Mouse (Mus musculus): ENCODE measurements at regions not wholly inside any gene's neighbourhood (a gene's known extent, or its start where the extent isn't known, plus 50 kb on each side); places are given as distances from the start of the nearest gene placed in this dataset.
A peak's percentile ranks its signal among the peaks of the same experiment; 100 is the strongest.

DNA sequence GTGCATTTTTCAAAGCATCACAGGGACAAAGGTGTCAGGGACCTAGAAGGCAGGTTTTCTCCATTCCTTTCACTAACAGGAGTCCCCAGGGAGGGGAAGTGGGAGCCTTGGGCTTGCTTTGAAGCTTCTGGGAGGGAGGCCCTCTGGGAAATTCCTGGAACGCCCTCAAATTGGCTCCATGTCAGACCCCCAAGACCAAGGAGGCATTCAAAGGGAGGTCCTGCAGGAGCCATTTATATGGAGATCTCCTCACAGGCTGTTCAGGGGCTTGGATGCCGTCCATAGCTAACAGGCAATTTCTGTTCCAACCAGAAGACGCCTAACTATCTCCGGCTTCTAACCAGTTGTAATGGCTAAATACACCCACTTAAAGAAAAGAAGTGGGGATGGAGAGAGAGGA, 70.4 kb downstream of the Mycn start:
- H3K9ac ChIP-seq (ENCODE audit: low read depth, low read length), result no peak overlapping the region
- no peak for ATAC-seq

DNA sequence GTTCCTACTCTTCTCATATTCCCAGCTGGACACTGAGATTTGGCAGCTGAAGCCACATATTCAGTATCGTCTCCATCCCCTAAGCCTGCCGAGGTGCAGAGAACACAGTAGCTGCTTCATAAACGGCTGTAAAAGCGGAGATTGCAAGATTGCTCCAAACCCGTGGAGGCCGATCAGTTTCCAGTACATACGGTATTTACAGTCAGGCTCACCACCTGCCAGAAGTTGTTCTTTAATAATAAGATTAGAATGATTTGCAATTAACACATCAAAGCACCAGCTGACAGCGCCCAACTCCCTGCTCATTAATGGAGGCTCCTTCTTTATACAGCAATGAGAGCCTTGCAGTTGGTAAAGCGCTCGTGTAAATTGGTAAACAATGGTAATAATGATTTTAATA, 75.1 kb downstream of the Mycn start:
- Histone ChIP-seq H3K9ac (ENCODE audit: low read depth, low read length) (no peak overlapping the region), H3K9me3 (ENCODE audit: control insufficient read depth) (no peaks in the 10 kb centered on the region), H3K4me3 (ENCODE audit: low read depth, low read length) (no peak overlapping the region), H3K4me2 (replicated peaks; ENCODE audit: low read depth) (peak overlapping the region; percentile 17; the same call in 1 of the 2 replicates), H3K27me3 (replicated peaks; ENCODE audit: control insufficient read depth, insufficient read depth, low read length) (no peaks in the 10 kb centered on the region), H3K4me1 (replicated peaks; ENCODE audit: control insufficient read depth, insufficient read depth, low read length) (no peaks in the 10 kb centered on the region), H3K27ac (ENCODE audit: low read depth, low read length) (no peak overlapping the region), H3K36me3 (ENCODE audit: control insufficient read depth, insufficient read depth) (no peaks in the 10 kb centered on the region)
- no peak for TF ChIP-seq CTCF (IDR thresholded peaks at IDR 0.05; ENCODE audit: low read depth)
- no peak for ATAC-seq
- 53% methylated on average over 10 of the region's 10 CpGs for WGBS

More for the DNA sequence above, 70.4 kb downstream of the Mycn start:
- Histone ChIP-seq H3K27ac (ENCODE audit: low read depth, low read length) (no peak overlapping the region), H3K27me3 (replicated peaks; ENCODE audit: control insufficient read depth, insufficient read depth, low read length) (no peaks in the 10 kb centered on the region), H3K4me2 (replicated peaks; ENCODE audit: low read depth) (no peak overlapping the region), H3K9me3 (ENCODE audit: control insufficient read depth) (no peaks in the 10 kb centered on the region), H3K4me1 (replicated peaks; ENCODE audit: control insufficient read depth, insufficient read depth, low read length) (peaks cover 6% of the 10 kb centered on the region; the same call in 1 of the 2 replicates), H3K36me3 (ENCODE audit: control insufficient read depth, insufficient read depth) (no peaks in the 10 kb centered on the region), H3K4me3 (ENCODE audit: low read depth, low read length) (no peak overlapping the region)
- no peak for TF ChIP-seq CTCF (IDR thresholded peaks at IDR 0.05; ENCODE audit: low read depth)
- WGBS, result 73% methylated on average over 4 of the region's 4 CpGs

DNA sequence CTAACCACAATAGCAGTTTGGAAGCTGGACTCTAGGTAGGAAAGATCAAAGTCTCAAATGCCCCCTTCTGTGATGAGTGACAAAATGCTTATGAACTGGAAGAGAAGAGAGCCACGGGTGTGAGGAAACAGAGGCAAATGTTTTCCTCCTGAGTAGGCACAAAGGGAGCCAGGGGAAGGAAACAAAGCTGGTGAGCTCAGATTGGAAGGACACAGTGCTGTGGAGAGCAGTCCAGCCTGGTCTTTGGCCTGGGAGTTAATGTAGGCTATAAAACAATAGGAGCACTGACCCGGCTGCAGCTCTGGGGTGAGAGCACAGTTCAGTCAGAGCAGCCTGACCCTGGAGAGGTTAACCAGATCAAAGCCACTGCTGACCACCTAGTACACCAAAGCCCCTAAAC, 91.0 kb downstream of the Mycn start:
- 41% methylated on average over 2 of the region's 2 CpGs for WGBS

DNA sequence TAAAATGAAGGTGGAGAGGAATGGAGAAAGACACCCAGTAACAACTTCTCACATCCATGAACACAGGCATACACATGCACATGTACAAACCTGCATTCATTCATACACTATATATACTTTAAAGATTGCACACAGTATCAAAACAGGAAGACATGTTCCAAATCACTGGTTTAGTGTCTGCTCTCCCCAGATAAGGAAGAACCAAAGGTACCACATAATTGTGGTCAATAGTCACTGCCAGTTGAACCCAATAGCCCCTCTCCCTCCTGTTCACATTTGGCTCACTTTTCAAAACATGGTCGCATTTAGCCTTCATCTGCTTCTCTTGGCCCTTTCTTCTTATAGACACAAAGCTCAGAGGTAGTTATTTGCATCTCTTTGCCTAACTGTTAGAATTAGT, 95.0 kb downstream of the Mycn start:
- Histone ChIP-seq H3K4me1 (replicated peaks; ENCODE audit: control insufficient read depth, insufficient read depth, low read length) (no peaks in the 10 kb centered on the region), H3K9ac (ENCODE audit: low read depth, low read length) (no peak overlapping the region), H3K27me3 (replicated peaks; ENCODE audit: control insufficient read depth, insufficient read depth, low read length) (no peaks in the 10 kb centered on the region), H3K9me3 (ENCODE audit: control insufficient read depth) (no peaks in the 10 kb centered on the region), H3K27ac (ENCODE audit: low read depth, low read length) (no peak overlapping the region), H3K36me3 (ENCODE audit: control insufficient read depth, insufficient read depth) (no peaks in the 10 kb centered on the region), H3K4me3 (ENCODE audit: low read depth, low read length) (no peak overlapping the region), H3K4me2 (replicated peaks; ENCODE audit: low read depth) (no peak overlapping the region)
- TF ChIP-seq CTCF (IDR thresholded peaks at IDR 0.05; ENCODE audit: low read depth), result no peak
- WGBS, result 76% methylated on average over 1 of the region's 1 CpGs
- ATAC-seq, result no peak

More for the DNA sequence above, 91.0 kb downstream of the Mycn start:
- Histone ChIP-seq H3K27ac (ENCODE audit: low read depth, low read length) (no peak overlapping the region), H3K27me3 (replicated peaks; ENCODE audit: control insufficient read depth, insufficient read depth, low read length) (no peaks in the 10 kb centered on the region), H3K4me2 (replicated peaks; ENCODE audit: low read depth) (no peak overlapping the region), H3K36me3 (ENCODE audit: control insufficient read depth, insufficient read depth) (no peaks in the 10 kb centered on the region), H3K9ac (ENCODE audit: low read depth, low read length) (no peak overlapping the region), H3K4me3 (ENCODE audit: low read depth, low read length) (no peak overlapping the region), H3K4me1 (replicated peaks; ENCODE audit: control insufficient read depth, insufficient read depth, low read length) (no peaks in the 10 kb centered on the region), H3K9me3 (ENCODE audit: control insufficient read depth) (no peaks in the 10 kb centered on the region)
- no peak for ATAC-seq
- no peak for TF ChIP-seq CTCF (IDR thresholded peaks at IDR 0.05; ENCODE audit: low read depth)

DNA sequence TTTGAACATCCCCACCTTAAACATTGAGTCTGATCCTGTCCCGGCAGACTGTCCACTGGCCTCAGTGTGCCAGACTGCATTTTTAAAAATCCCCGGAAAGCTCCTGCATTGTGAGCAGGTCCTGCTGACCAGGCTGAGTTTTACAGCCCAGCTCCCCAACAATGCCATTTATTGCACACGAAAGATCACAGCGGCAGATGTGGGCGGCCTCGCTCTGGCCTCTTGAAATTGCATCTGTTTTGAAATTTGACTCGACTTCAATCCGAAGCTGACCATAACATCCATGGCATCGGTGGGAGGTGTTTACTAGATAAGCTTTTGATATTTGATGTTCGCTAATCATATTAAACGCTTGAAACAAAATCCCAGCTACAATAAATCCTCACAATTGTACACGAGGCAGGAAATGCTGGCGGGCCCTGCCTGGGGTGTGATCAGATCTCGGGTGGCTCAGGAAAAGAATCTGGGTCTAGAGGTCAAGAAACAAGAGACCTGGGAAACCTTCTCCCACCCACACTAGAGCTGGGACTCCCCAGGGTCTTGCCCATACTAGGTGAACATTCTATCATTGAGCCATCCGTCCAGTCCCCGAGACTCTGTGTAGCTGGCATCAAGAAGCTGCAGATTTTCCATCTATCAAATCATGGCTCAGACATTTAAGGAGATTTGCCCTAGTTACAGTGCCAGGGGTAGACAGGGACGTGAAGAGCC, 99.3 kb downstream of the Mycn start:
- Histone ChIP-seq H3K4me2 (replicated peaks; ENCODE audit: low read depth) (no peak overlapping the region), H3K27ac (ENCODE audit: low read depth, low read length) (no peak overlapping the region), H3K27me3 (replicated peaks; ENCODE audit: control insufficient read depth, insufficient read depth, low read length) (no peaks in the 10 kb centered on the region), H3K4me3 (ENCODE audit: low read depth, low read length) (no peak overlapping the region), H3K9me3 (ENCODE audit: control insufficient read depth) (no peaks in the 10 kb centered on the region), H3K36me3 (ENCODE audit: control insufficient read depth, insufficient read depth) (no peaks in the 10 kb centered on the region), H3K4me1 (replicated peaks; ENCODE audit: control insufficient read depth, insufficient read depth, low read length) (no peaks in the 10 kb centered on the region), H3K9ac (ENCODE audit: low read depth, low read length) (no peak overlapping the region)
- TF ChIP-seq CTCF (IDR thresholded peaks at IDR 0.05; ENCODE audit: low read depth), result no peak
- WGBS, result 33% methylated on average over 17 of the region's 17 CpGs
- ATAC-seq, result no peak

DNA sequence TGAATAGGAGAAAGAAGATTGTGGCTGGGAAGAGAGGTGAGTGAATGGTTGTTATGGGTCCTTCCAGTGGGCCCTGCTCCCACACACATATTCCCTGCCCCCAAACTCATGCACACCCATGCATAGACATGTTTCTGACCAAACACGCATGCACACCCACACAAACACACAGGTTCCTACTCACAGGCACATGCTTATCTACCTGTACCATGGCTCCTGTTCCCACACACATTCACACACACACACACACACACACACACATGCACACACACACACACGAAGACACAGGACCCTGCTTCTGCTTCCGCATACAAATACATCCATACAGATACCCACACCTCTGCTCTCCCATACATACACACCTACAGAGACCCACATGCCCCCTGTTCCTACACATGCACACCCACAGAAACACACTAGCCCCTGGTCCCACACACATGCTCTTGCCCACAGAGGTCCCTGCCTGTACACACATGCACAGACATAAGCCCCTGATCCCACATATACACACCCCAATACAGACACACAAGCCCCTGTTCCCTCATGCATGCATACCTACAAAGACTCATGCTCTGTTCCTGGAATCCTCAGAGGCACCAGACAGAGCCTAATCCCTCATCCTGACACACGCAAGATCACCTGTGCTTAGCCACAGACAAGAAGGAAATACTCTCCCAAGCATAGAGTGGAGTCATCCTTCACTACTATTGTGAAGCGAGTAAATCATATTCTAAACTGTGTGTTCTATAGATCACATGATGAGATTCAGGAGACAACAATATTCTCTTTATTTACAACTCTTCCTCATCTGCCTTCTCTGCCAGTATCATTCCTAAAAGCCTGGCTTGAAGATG, 100.1 kb downstream of the Mycn start:
- ATAC-seq, result no peak
- Histone ChIP-seq H3K27me3 (replicated peaks; ENCODE audit: control insufficient read depth, insufficient read depth, low read length) (no peaks in the 10 kb centered on the region), H3K4me3 (ENCODE audit: low read depth, low read length) (no peak overlapping the region), H3K4me1 (replicated peaks; ENCODE audit: control insufficient read depth, insufficient read depth, low read length) (no peaks in the 10 kb centered on the region), H3K36me3 (ENCODE audit: control insufficient read depth, insufficient read depth) (no peaks in the 10 kb centered on the region), H3K9ac (ENCODE audit: low read depth, low read length) (no peak overlapping the region), H3K4me2 (replicated peaks; ENCODE audit: low read depth) (no peak overlapping the region), H3K27ac (ENCODE audit: low read depth, low read length) (no peak overlapping the region), H3K9me3 (ENCODE audit: control insufficient read depth) (no peaks in the 10 kb centered on the region)
- WGBS, result 85% methylated on average over 5 of the region's 5 CpGs
- TF ChIP-seq CTCF (IDR thresholded peaks at IDR 0.05; ENCODE audit: low read depth), result no peak

All from intestine, postnatal 0 days (tissue).